Mouse (Mus musculus) small intestine, adult 2 months (tissue): ENCODE results near the gene Nek2.

Experiments
- CTCF ChIP-seq: fragments of 200-500 bp; IDR thresholded peaks from 2 replicates; pipeline ENCODE4 v1.5.1; 2012; ENCODE audit warnings: low read depth, mild to moderate bottlenecking, control low read depth, inconsistent platforms, low read length, moderate library complexity, mixed read lengths; ENCODE audit not compliant: insufficient replicate concordance, insufficient read length; ENCODE audit errors: extremely low read depth
- POLR2A ChIP-seq: fragments of 200-500 bp; IDR thresholded peaks from 2 replicates; pipeline ENCODE4 v1.6.1; 2012; ENCODE audit warnings: low read depth, mild to moderate bottlenecking, control low read depth, inconsistent platforms, low read length, moderate library complexity

GRCm38 (mm10) chr1:191816596-191816995 is 4.6 kb upstream of the Nek2 start:
- TF ChIP-seq CTCF, result no peak
- no peak for TF ChIP-seq POLR2A
